In genomic region chr13:93144336-93145167, GRCm38 (mm10) we compare ENCODE assay signal across 8 mouse cellular contexts. TPM values are rescaled to one million over a fixed set of nuclear protein-coding genes. Genes with fewer than 3 reads are reported as not detected.
A peak's percentile ranks its signal among the peaks of the same experiment; 100 is the strongest.
DNase-seq lines count a peak whose midpoint lies in the region; ATAC-seq and TF ChIP-seq lines count a peak whose summit lies in the region.

TSS of gene Cmya5 (minus strand) at chr13:93144724.

- peaks cover 11% of the 10 kb centered on the region for H3K4me1 ChIP-seq in cortical plate, adult 2 months (ENCODE audit: control insufficient read depth, insufficient read depth, low read length)
- peaks cover 11% of the 10 kb centered on the region; the same call in 1 of the 2 replicates for H3K4me1 ChIP-seq in hindbrain, embryonic 14.5 days (replicated peaks; ENCODE audit: control insufficient read depth, insufficient read depth, low read length)

- ATAC-seq in hindbrain, embryonic 14.5 days (ENCODE audit: low FRiP score) = peak; percentile 90

- peak within 1 kb of the TSS; percentile 96 for H3K4me2 ChIP-seq in hindbrain, embryonic 14.5 days (replicated peaks)

- peak; percentile 74 for DNase-seq in ZHBTc4 (ENCODE audit: low read depth, low spot score)
- peak; percentile 97 for DNase-seq in gastrocnemius, adult 18-20 months (ENCODE audit: low spot score)
- peak; percentile 81 for DNase-seq in hindbrain, embryonic 14.5 days (ENCODE audit: low spot score)
- peak; percentile 58 to 68 for DNase-seq in layer of hippocampus, postnatal 25 days (ENCODE audit: extremely low spot score in 1 of 2, low spot score in 1 of 2)
- peak; percentile 97 for DNase-seq in lung, postnatal 10 days
- peak; percentile 86 for DNase-seq in ovary, postnatal 14 days (ENCODE audit: low spot score)
- DNase-seq in thymus, postnatal 36 days = peak; percentile 46 to 49

- H3K9ac ChIP-seq in hindbrain, embryonic 14.5 days = peak within 1 kb of the TSS; percentile 61

- peaks cover 18% of the 10 kb centered on the region for H3K36me3 ChIP-seq in hindbrain, embryonic 14.5 days (replicated peaks; ENCODE audit: control insufficient read depth, insufficient read depth)

- peak within 1 kb of the TSS; percentile 30 for H3K4me3 ChIP-seq in cortical plate, adult 2 months (ENCODE audit: insufficient read depth, low read length)
- peak within 1 kb of the TSS; percentile 45 for H3K4me3 ChIP-seq in hindbrain, embryonic 14.5 days (replicated peaks; ENCODE audit: low read length)

- no peak for TF ChIP-seq POLR2A in cortical plate, adult 2 months (IDR thresholded peaks at IDR 0.05; ENCODE audit: extremely low read depth, insufficient read depth, low read length)

- TF ChIP-seq CTCF in cortical plate, adult 2 months (IDR thresholded peaks at IDR 0.05; ENCODE audit: extremely low read depth, insufficient read depth, low read length) = peak; percentile 26; the same call in 1 of the 2 replicates

- WGBS in hindbrain, embryonic 14.5 days = 2% methylated on average over 36 of the region's 45 CpGs

- no peaks in the 10 kb centered on the region for H3K9me3 ChIP-seq in hindbrain, embryonic 14.5 days (ENCODE audit: control insufficient read depth, low read length)

- H3K27me3 ChIP-seq in hindbrain, embryonic 14.5 days (ENCODE audit: control insufficient read depth, insufficient read depth, low read length) = no peaks in the 10 kb centered on the region

- peak within 1 kb of the TSS; percentile 69 for H3K27ac ChIP-seq in cortical plate, adult 2 months (ENCODE audit: insufficient read depth, low read length)
- no peak within 1 kb of the TSS for H3K27ac ChIP-seq in hindbrain, embryonic 14.5 days

RNA-seq across cellular contexts. Expression of gene Cmya5, which starts in this region (rescaled TPM):
- polyA plus RNA-seq in cortical plate, adult 2 months (2012; rRNA removed) = 1.3 and 1.5 TPM in 2 replicates
- total RNA-seq in gastrocnemius, adult 18-20 months (2021) = 1,000 to 10,000 TPM; 1,374 to 1,544 TPM
- polyA plus RNA-seq in hindbrain, embryonic 14.5 days (2014; fragmentation: Nextera tagmentation; extraction: Ambion mirVana) = 0.24 and 0.42 TPM in 2 replicates
- 1 to 10 TPM; 2.8 to 3.1 TPM for total RNA-seq in layer of hippocampus, postnatal 25 days (2021)

Comparison
In these comparisons a context has a peak if more than half of its experiments do, and no peak if none do; other contexts are left out.
1. RNA of gene Cmya5 (total RNA-seq): 1,374 to 1,544 TPM in gastrocnemius, adult 18-20 months; 2.8 to 3.1 TPM in layer of hippocampus, postnatal 25 days; every median in the first group is over 100 times any median in the second.
2. Peak in DNase-seq, ATAC-seq, H3K4me3 ChIP-seq, H3K9ac ChIP-seq and H3K4me2 ChIP-seq in hindbrain, embryonic 14.5 days; RNA of the gene not detected or under 1 TPM.
3. Peak in every context shown above with its lines, with median percentiles within 50 percentile points of each other: DNase-seq.